Mouse (Mus musculus) limb, embryonic 14.5 days (tissue): ENCODE results near the gene Reep1. TPM values are rescaled to one million over a fixed set of nuclear protein-coding genes. Genes with fewer than 3 reads are reported as not detected.

ENCODE experiments used
- ATAC-seq: fragments of 200-750 bp; cut with Nextera tagmentation; 2 replicates; pipeline ENCODE4 v1.8.0; 2017; ENCODE audit warnings: low read depth, moderate number of reproducible peaks, moderate TSS enrichment; ENCODE audit not compliant: low FRiP score
- DNase-seq: peaks from one replicate; pipeline ENCODE4 v3.0.0-alpha.2; 2015; ENCODE audit warnings: low spot score
- H3K27ac ChIP-seq: fragments of 300-500 bp; sonication (generic); replicated peaks from 2 replicates; pipeline ENCODE4 v1.5.1; 2014; ENCODE audit warnings: low read depth, mild to moderate bottlenecking, low read length, moderate library complexity, mixed read lengths
- H3K27me3 ChIP-seq: fragments of 300-500 bp; sonication (generic); 2 replicates; pipeline ENCODE4 v1.6.1; 2014; ENCODE audit warnings: low read length, mixed read lengths; ENCODE audit not compliant: control insufficient read depth, insufficient read depth
- H3K36me3 ChIP-seq: fragments of 300-500 bp; sonication (generic); 2 replicates; pipeline ENCODE4 v1.6.1; 2014; ENCODE audit warnings: mild to moderate bottlenecking, low read length, moderate library complexity, mixed read lengths; ENCODE audit not compliant: control insufficient read depth, insufficient read depth
- H3K4me1 ChIP-seq: fragments of 300-500 bp; sonication (generic); 2 replicates; pipeline ENCODE4 v1.6.1; 2014; ENCODE audit warnings: antibody characterized with exemption, low read length, mixed read lengths; ENCODE audit not compliant: control insufficient read depth, insufficient read depth
- H3K4me2 ChIP-seq: fragments of 300-500 bp; sonication (generic); replicated peaks from 2 replicates; pipeline ENCODE4 v1.6.1; 2014; ENCODE audit warnings: low read depth, mild to moderate bottlenecking, low read length, moderate library complexity; ENCODE audit not compliant: severe bottlenecking
- H3K4me3 ChIP-seq: fragments of 300-500 bp; sonication (generic); replicated peaks from 2 replicates; pipeline ENCODE4 v1.5.1; 2014; ENCODE audit warnings: low read length
- H3K9ac ChIP-seq: fragments of 300-500 bp; sonication (generic); 2 replicates; pipeline ENCODE4 v1.6.1; 2014; ENCODE audit warnings: mild to moderate bottlenecking, low read depth, low read length, moderate library complexity; ENCODE audit not compliant: severe bottlenecking
- H3K9me3 ChIP-seq: fragments of 300-500 bp; sonication (generic); 2 replicates; pipeline ENCODE4 v1.6.1; 2016; ENCODE audit warnings: low read length; ENCODE audit not compliant: control insufficient read depth
- POLR2A ChIP-seq: fragments of 200-500 bp; IDR thresholded peaks from 2 replicates; pipeline ENCODE4 v1.8.0; 2012; ENCODE audit warnings: inconsistent platforms, mild to moderate bottlenecking, moderate library complexity, borderline replicate concordance; ENCODE audit not compliant: insufficient read depth, insufficient read length; ENCODE audit errors: extremely low read depth
- whole genome bisulfite sequencing: fragments of 180-500 bp; shearing (Covaris S2); extraction: QIAGEN DNeasy Blood & Tissue Kit; methylation state at CpG from one replicate; pipeline ENCODE4 v1.1.7; 2014; 5-methylcytosine and 5-hydroxymethylcytosine counted together
- polyA plus RNA-seq, 2 experiments: library from polyadenylated mRNA; depleted of rRNA in 1 of 2; stranded (reverse) in 1 of 2; unstranded in 1 of 2; fragments of >200 nt; fragmentation: Nextera tagmentation in 1 of 2; extraction: Ambion mirVana in 1 of 2; gene quantifications; 2 replicates each; pipeline versions ENCODE4 v1.2.1 to v1.2.3; 2012 to 2014

The Reep1 gene
- polyA plus RNA-seq, 2 experiments: 14.9 to 15.2 TPM

DNA sequence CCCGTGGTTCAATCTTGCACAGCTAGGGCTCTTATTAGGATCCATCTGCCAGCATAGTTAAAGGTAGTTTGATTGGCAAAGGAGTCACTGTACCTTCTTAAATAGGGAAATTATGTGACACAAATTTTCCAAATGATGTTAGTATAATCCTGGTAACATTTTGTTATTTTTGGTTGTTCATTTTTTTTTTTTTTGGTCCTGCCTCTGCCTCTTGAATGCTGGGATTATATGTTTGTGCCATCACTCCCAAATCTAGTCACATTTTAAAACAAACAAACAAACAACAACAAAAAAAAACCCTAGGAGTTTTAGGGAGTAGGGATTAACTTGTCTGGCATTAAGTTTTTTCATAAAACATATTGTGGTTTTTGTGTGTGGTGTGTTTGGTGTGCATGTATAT is 119.5 kb downstream of the Reep1 start, which contains the start of gene Mrpl35:
Gene Mrpl35, minus strand, starts transcription at position 101 of the 400 bp plus-strand sequence.
- Histone ChIP-seq H3K4me3 (no peak within 1 kb of the TSS), H3K27me3 (no peaks in the 10 kb centered on the region), H3K4me2 (no peak within 1 kb of the TSS), H3K9ac (no peak within 1 kb of the TSS), H3K4me1 (peaks cover 5% of the 10 kb centered on the region), H3K36me3 (no peaks in the 10 kb centered on the region), H3K27ac (no peak within 1 kb of the TSS), H3K9me3 (no peaks in the 10 kb centered on the region)
- DNase-seq (no peak), ATAC-seq (no peak)
- WGBS: 38% methylated on average over 1 of the region's 1 CpGs
- TF ChIP-seq POLR2A: no peak

DNA sequence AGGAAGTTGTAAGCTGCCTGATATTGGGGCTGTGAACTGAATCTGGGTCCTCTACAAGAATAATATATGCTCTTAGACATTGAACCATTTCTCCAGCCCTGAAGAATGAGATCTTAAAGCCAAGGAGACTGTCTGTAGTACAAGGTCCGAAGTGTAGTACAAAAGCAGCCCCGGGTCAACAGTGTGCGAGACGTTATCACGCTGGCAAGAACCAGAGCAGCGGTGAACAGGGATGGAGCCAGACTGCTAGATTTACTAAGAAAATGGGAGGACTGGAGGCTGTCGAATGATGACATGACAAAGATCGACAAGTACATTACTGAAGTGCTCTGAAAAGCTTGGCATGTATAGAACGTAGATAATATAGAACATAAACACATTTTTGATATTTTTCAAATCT is 122.4 kb downstream of the Reep1 start:
- TF ChIP-seq POLR2A: no peak
- ATAC-seq: no peak
- DNase-seq: no peak
- H3K9me3 ChIP-seq: no peaks in the 10 kb centered on the region
- H3K4me3 ChIP-seq: no peak overlapping the region
- H3K4me2 ChIP-seq: no peak overlapping the region
- 86% methylated on average over 9 of the region's 9 CpGs for whole genome bisulfite sequencing
- H3K9ac ChIP-seq: no peak overlapping the region
- H3K4me1 ChIP-seq: peaks cover 9% of the 10 kb centered on the region
- no peaks in the 10 kb centered on the region for H3K36me3 ChIP-seq
- no peaks in the 10 kb centered on the region for H3K27me3 ChIP-seq
- no peak overlapping the region for H3K27ac ChIP-seq

DNA sequence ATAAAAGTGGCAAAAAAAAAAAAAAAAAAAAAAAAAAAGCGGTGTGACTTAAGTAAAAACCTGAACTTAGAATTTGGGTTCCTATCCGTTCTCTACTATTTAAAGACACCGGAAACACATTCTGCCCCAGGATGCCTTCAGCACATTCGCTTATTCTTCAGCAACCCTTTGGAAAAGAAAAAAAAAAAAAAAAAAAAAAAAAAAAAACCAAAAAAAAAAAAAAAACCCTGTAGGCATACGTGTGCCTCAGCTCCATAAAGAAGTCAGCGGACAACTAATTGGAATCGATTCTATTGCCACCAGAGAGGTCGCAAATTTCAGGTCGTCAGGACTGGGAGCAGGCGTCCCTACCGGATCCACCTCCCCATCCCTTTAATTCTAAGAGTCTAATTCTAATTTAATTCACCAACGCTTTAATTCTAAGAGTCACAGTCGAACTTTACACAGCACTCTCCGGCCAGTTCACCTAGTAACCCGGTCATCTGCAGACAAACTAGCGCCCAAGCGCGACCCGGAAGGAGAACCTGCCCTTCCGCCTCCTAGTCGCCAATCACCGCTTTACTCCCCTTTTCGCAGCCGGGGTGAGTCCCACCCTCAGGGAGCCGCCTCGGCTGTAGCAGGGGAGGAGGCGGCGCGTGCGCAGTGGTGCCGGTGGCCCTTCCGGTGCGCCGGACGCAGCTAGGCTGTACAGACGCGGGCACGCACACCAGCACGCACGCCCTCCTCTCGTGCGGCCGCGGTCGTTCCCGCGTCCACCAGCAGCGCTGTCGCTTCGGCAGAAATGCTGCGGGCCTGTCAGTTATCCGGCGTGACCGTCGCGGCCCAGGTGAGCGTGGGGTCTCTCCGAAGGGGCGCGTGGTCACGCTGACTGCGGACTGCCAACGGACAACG is 123.6 kb downstream of the Reep1 start, which contains the start of gene Immt:
Gene Immt, plus strand, starts transcription at position 642 of the 891 bp plus-strand sequence.
- Histone ChIP-seq H3K36me3 (no peaks in the 10 kb centered on the region), H3K4me3 (peak within 1 kb of the TSS; percentile 100), H3K9ac (peak within 1 kb of the TSS; percentile 77), H3K27me3 (no peaks in the 10 kb centered on the region), H3K4me2 (peak within 1 kb of the TSS; percentile 67), H3K9me3 (no peaks in the 10 kb centered on the region), H3K4me1 (peaks cover 9% of the 10 kb centered on the region), H3K27ac (peak within 1 kb of the TSS; percentile 87)
- peak; percentile 98 for ATAC-seq
- peak; percentile 97 for DNase-seq
- WGBS: under 1% methylated on average over 57 of the region's 64 CpGs
- TF ChIP-seq POLR2A: no peak

DNA sequence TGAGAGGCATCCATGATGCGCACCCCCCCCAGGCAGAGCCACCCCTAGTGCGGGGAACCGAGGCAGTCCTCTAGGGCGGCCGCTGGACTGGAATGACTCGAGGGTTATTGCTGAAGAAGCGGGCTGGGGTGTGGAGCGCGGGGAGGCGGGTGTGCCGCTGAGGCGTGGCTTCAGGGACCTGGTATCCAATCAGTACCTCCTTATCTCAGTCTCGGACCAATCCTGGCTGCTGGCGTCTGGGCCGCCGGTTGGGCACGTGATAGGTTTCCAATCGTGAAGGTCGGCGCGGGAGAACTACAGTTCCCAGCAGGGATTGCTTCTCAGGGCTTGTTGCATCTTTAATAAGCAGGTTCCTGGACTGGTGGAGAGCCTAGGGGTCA is 124.2 kb downstream of the Reep1 start:
- TF ChIP-seq POLR2A: no peak
- ATAC-seq (peak; percentile 99), DNase-seq (peak; percentile 96)
- Histone ChIP-seq H3K9me3 (no peaks in the 10 kb centered on the region), H3K4me1 (peaks cover 9% of the 10 kb centered on the region), H3K4me3 (peak overlapping the region; percentile 100), H3K9ac (peak overlapping the region; percentile 77), H3K36me3 (no peaks in the 10 kb centered on the region), H3K27me3 (no peaks in the 10 kb centered on the region), H3K4me2 (peak overlapping the region; percentile 67), H3K27ac (peak overlapping the region; percentile 87)
- WGBS: 0% methylated on average over 19 of the region's 21 CpGs

DNA sequence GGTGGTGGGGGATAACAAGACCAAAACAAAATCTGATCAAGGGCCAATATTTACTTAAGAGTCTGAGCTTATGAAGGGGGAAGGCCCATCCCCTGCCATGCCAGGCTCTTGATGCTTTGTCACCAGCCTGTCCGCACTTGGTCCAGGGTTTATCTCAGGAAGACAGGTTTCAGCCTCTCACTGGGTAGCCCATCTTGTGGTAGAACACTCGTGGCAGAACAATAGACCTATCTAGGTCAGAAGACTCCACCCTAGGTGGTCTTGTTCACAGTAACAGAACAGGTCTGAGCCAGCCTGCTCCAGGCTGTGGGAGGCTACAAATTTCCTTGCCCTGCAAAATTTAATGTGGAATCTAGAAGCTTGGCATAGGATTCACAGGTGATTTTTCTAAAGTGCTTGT is 129.4 kb downstream of the Reep1 start:
- no peak for ATAC-seq
- no peak overlapping the region for H3K4me2 ChIP-seq
- TF ChIP-seq POLR2A: no peak
- no peak overlapping the region for H3K27ac ChIP-seq
- H3K9me3 ChIP-seq: no peaks in the 10 kb centered on the region
- peaks cover 6% of the 10 kb centered on the region for H3K4me1 ChIP-seq
- H3K27me3 ChIP-seq: no peaks in the 10 kb centered on the region
- no peak overlapping the region for H3K9ac ChIP-seq
- H3K4me3 ChIP-seq: no peak overlapping the region
- WGBS: 94% methylated on average over 2 of the region's 2 CpGs
- H3K36me3 ChIP-seq: no peaks in the 10 kb centered on the region
- DNase-seq: no peak
